Mouse (Mus musculus): Measurements from ENCODE around the gene Rita1.

DNA sequence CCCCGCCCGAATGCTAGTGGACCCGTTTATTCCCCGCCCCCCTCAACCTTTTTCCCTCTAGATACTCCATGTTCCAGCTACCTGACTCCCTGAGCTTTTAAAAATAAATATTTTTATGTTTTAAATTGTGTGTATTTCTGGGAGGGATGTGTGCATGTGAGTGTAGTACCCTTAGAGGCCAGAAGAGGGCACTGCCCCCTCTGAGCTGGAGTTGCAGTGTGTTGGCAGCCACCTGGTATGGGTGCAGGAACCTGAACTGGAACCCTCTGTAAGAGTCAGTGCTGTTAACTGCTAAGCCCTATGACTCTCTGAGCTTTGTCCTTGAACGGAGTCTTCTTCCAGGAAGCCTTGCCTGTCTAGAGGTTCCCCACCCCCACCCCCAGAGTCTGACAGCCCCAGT lies 19.5 kb upstream of the Rita1 start:
- peak; percentile 27 for TF ChIP-seq CTCF (IDR thresholded peaks at IDR 0.05; ENCODE audit: low read depth)
- no peak for TF ChIP-seq EP300 (IDR thresholded peaks at IDR 0.05; ENCODE audit: low read depth)
